Mouse (Mus musculus): ENCODE data around the gene Prcd. TPM values are rescaled to one million over a fixed set of nuclear protein-coding genes. Genes with fewer than 3 reads are reported as not detected.
A peak's percentile ranks its signal among the peaks of the same experiment; 100 is the strongest.
"Not testable (repeated sequence)": the region's sequence is repeated elsewhere in the genome, so short reads cannot be mapped to it uniquely, and the experiment has no call there.

Prcd gene
- polyA plus RNA-seq, 1 experiment from 2014 or later = not detected

GRCm38 (mm10) chr11:116626299-116627071 lies 26.8 kb upstream of the Prcd start, which contains the start of gene Rhbdf2:
Gene Rhbdf2, minus strand, starts transcription at chr11:116627019.
- H3K4me3 ChIP-seq = no peak within 1 kb of the TSS
- H3K4me1 ChIP-seq (replicated peaks) = peaks cover 64% of the 10 kb centered on the region

GRCm38 (mm10) chr11:116627072-116628020 lies 26.0 kb upstream of the Prcd start:
- Histone ChIP-seq H3K9ac (no peak overlapping the region), H3K27me3 (replicated peaks) (no peaks in the 10 kb centered on the region), H3K4me2 (no peak overlapping the region), H3K27ac (ENCODE audit: poor library complexity, severe bottlenecking) (peak overlapping the region; percentile 20), H3K4me1 (replicated peaks) (peaks cover 56% of the 10 kb centered on the region), H3K4me3 (no peak overlapping the region), H3K9me3 (replicated peaks) (no peaks in the 10 kb centered on the region), H3K36me3 (no peaks in the 10 kb centered on the region)
- WGBS = 30% methylated on average over 10 of the region's 10 CpGs
- ATAC-seq (ENCODE audit: insufficient number of reproducible peaks, low FRiP score) = no peak

More at GRCm38 (mm10) chr11:116626299-116627071, 26.8 kb upstream of the Prcd start, which contains the start of gene Rhbdf2:
- H3K36me3 ChIP-seq = no peaks in the 10 kb centered on the region
- no peaks in the 10 kb centered on the region for H3K9me3 ChIP-seq (replicated peaks)
- H3K4me2 ChIP-seq = no peak within 1 kb of the TSS
- no peak for ATAC-seq (ENCODE audit: insufficient number of reproducible peaks, low FRiP score)
- H3K9ac ChIP-seq = no peak within 1 kb of the TSS
- H3K27me3 ChIP-seq (replicated peaks) = no peaks in the 10 kb centered on the region
- peak within 1 kb of the TSS; percentile 20 for H3K27ac ChIP-seq (ENCODE audit: poor library complexity, severe bottlenecking)
- 43% methylated on average over 10 of the region's 10 CpGs for WGBS

GRCm38 (mm10) chr11:116628712-116629111 lies 24.6 kb upstream of the Prcd start:
- Histone ChIP-seq H3K27me3 (replicated peaks) (no peaks in the 10 kb centered on the region), H3K9me3 (replicated peaks) (no peaks in the 10 kb centered on the region), H3K4me1 (replicated peaks) (peaks cover 43% of the 10 kb centered on the region), H3K4me3 (no peak overlapping the region), H3K36me3 (no peaks in the 10 kb centered on the region), H3K4me2 (no peak overlapping the region), H3K9ac (no peak overlapping the region), H3K27ac (ENCODE audit: poor library complexity, severe bottlenecking) (peak overlapping the region; percentile 31; the same call in 1 of the 2 replicates)
- WGBS = 59% methylated on average over 9 of the region's 9 CpGs
- ATAC-seq (ENCODE audit: insufficient number of reproducible peaks, low FRiP score) = 0 out of 2 replicates have a peak, but pooled peaks have one; percentile 29

- Histone ChIP-seq H3K9me3 (replicated peaks) (no peaks in the 10 kb centered on the region), H3K4me1 (replicated peaks) (peaks cover 38% of the 10 kb centered on the region)
- 84% methylated on average over 6 of the region's 6 CpGs for WGBS
Observed at GRCm38 (mm10) chr11:116629472-116629871, 23.9 kb upstream of the Prcd start.

GRCm38 (mm10) chr11:116630171-116630965 lies 23.0 kb upstream of the Prcd start:
- no peaks in the 10 kb centered on the region for H3K36me3 ChIP-seq
- H3K4me3 ChIP-seq = no peak overlapping the region
- peaks cover 29% of the 10 kb centered on the region for H3K4me1 ChIP-seq (replicated peaks)
- no peak overlapping the region for H3K9ac ChIP-seq
- peak overlapping the region; percentile 59 for H3K27ac ChIP-seq (ENCODE audit: poor library complexity, severe bottlenecking)
- whole genome bisulfite sequencing = 27% methylated on average over 12 of the region's 12 CpGs
- no peaks in the 10 kb centered on the region for H3K9me3 ChIP-seq (replicated peaks)
- peak overlapping the region; percentile 6 for H3K4me2 ChIP-seq
- H3K27me3 ChIP-seq (replicated peaks) = no peaks in the 10 kb centered on the region
- ATAC-seq (ENCODE audit: insufficient number of reproducible peaks, low FRiP score) = peak; percentile 56; the same call in 1 of the 2 replicates

More at GRCm38 (mm10) chr11:116629472-116629871, 23.9 kb upstream of the Prcd start:
- ATAC-seq (ENCODE audit: insufficient number of reproducible peaks, low FRiP score) = no peak
- Histone ChIP-seq H3K4me3 (no peak overlapping the region), H3K36me3 (no peaks in the 10 kb centered on the region), H3K27me3 (replicated peaks) (no peaks in the 10 kb centered on the region), H3K4me2 (no peak overlapping the region), H3K27ac (ENCODE audit: poor library complexity, severe bottlenecking) (peak overlapping the region; percentile 59), H3K9ac (no peak overlapping the region)

- 82% methylated on average over 10 of the region's 10 CpGs for WGBS
- Histone ChIP-seq H3K9me3 (replicated peaks) (no peaks in the 10 kb centered on the region), H3K36me3 (no peaks in the 10 kb centered on the region), H3K9ac (no peak overlapping the region), H3K4me2 (no peak overlapping the region), H3K4me3 (no peak overlapping the region), H3K27me3 (replicated peaks) (no peaks in the 10 kb centered on the region), H3K27ac (ENCODE audit: poor library complexity, severe bottlenecking) (0 out of 2 replicates have a peak overlapping the region, but pooled peaks have one; percentile 11), H3K4me1 (replicated peaks) (peaks cover 18% of the 10 kb centered on the region)
- no peak for ATAC-seq (ENCODE audit: insufficient number of reproducible peaks, low FRiP score)
Observed at GRCm38 (mm10) chr11:116632962-116633361, 20.4 kb upstream of the Prcd start.

- not testable (repeated sequence) for ATAC-seq (ENCODE audit: insufficient number of reproducible peaks, low FRiP score); H3K36me3 ChIP-seq; H3K9ac ChIP-seq; H3K4me1 ChIP-seq (replicated peaks); H3K9me3 ChIP-seq (replicated peaks); H3K27ac ChIP-seq (ENCODE audit: poor library complexity, severe bottlenecking); H3K4me2 ChIP-seq; H3K27me3 ChIP-seq (replicated peaks); H3K4me3 ChIP-seq
- WGBS = 67% methylated on average over 8 of the region's 8 CpGs
Observed at GRCm38 (mm10) chr11:116636607-116637006, 16.7 kb upstream of the Prcd start.

- Histone ChIP-seq H3K4me1 (replicated peaks) (peaks cover 17% of the 10 kb centered on the region), H3K27me3 (replicated peaks) (no peaks in the 10 kb centered on the region), H3K9ac (no peak overlapping the region), H3K4me2 (no peak overlapping the region), H3K9me3 (replicated peaks) (no peaks in the 10 kb centered on the region), H3K36me3 (no peaks in the 10 kb centered on the region), H3K27ac (ENCODE audit: poor library complexity, severe bottlenecking) (no peak overlapping the region), H3K4me3 (no peak overlapping the region)
- WGBS = 49% methylated on average over 5 of the region's 5 CpGs
- ATAC-seq (ENCODE audit: insufficient number of reproducible peaks, low FRiP score) = no peak
Observed at GRCm38 (mm10) chr11:116641168-116641567, 12.2 kb upstream of the Prcd start.

GRCm38 (mm10) chr11:116641731-116642130 lies 11.6 kb upstream of the Prcd start:
- Histone ChIP-seq H3K9me3 (replicated peaks) (no peaks in the 10 kb centered on the region), H3K4me1 (replicated peaks) (peaks cover 23% of the 10 kb centered on the region), H3K9ac (no peak overlapping the region), H3K4me3 (no peak overlapping the region), H3K36me3 (no peaks in the 10 kb centered on the region), H3K4me2 (no peak overlapping the region), H3K27me3 (replicated peaks) (no peaks in the 10 kb centered on the region), H3K27ac (ENCODE audit: poor library complexity, severe bottlenecking) (no peak overlapping the region)
- no peak for ATAC-seq (ENCODE audit: insufficient number of reproducible peaks, low FRiP score)
- 68% methylated on average over 3 of the region's 3 CpGs for WGBS

- no peaks in the 10 kb centered on the region for H3K9me3 ChIP-seq (replicated peaks)
- no peaks in the 10 kb centered on the region for H3K27me3 ChIP-seq (replicated peaks)
- peak; percentile 11; the same call in 1 of the 2 replicates for ATAC-seq (ENCODE audit: insufficient number of reproducible peaks, low FRiP score)
- no peak overlapping the region for H3K9ac ChIP-seq
- H3K36me3 ChIP-seq = no peaks in the 10 kb centered on the region
- 28% methylated on average over 14 of the region's 14 CpGs for WGBS
- H3K4me3 ChIP-seq = peak overlapping the region; percentile 22
- H3K4me2 ChIP-seq = peak overlapping the region; percentile 61
- H3K27ac ChIP-seq (ENCODE audit: poor library complexity, severe bottlenecking) = no peak overlapping the region
- peaks cover 35% of the 10 kb centered on the region for H3K4me1 ChIP-seq (replicated peaks)
Observed at GRCm38 (mm10) chr11:116642681-116643578, 10.4 kb upstream of the Prcd start.

Measured in heart, embryonic 12.5 days (tissue).